Mouse (Mus musculus): ENCODE data around the gene Macc1. TPM values are rescaled to one million over a fixed set of nuclear protein-coding genes. Genes with fewer than 3 reads are reported as not detected.
"Not testable (repeated sequence)": the region's sequence is repeated elsewhere in the genome, so short reads cannot be mapped to it uniquely, and the experiment has no call there.

Gene Macc1
- polyA plus RNA-seq, 1 experiment from 2014 or later = 0.48 TPM

DNA sequence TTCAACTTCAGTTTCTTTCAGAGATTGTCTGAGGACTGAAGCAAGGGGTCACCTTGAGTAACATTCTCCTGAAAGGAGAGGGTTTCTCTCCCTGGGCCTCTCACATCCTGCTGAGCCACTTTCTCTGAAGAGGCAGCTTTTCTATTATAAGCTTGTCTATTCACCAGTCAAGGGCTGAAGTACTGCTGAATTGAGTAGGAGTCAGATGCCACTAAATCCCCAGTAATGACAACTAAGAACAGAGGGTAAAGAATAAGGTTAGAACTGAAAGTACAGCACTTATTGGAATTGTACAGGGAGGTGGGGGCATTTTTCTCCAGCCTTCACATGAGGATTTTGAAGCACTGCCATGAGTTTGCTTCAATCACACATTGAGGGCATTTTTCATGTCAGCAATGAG is 19.3 kb downstream of the Macc1 start:
- H3K27ac ChIP-seq = no peak overlapping the region
- no peak overlapping the region for H3K9ac ChIP-seq
- no peaks in the 10 kb centered on the region for H3K9me3 ChIP-seq (replicated peaks)
- H3K4me1 ChIP-seq = no peaks in the 10 kb centered on the region
- no peak overlapping the region for H3K4me2 ChIP-seq (replicated peaks)
- H3K4me3 ChIP-seq = no peak overlapping the region
- no peaks in the 10 kb centered on the region for H3K36me3 ChIP-seq
- no peak for ATAC-seq (ENCODE audit: low FRiP score)
- H3K27me3 ChIP-seq = no peaks in the 10 kb centered on the region

DNA sequence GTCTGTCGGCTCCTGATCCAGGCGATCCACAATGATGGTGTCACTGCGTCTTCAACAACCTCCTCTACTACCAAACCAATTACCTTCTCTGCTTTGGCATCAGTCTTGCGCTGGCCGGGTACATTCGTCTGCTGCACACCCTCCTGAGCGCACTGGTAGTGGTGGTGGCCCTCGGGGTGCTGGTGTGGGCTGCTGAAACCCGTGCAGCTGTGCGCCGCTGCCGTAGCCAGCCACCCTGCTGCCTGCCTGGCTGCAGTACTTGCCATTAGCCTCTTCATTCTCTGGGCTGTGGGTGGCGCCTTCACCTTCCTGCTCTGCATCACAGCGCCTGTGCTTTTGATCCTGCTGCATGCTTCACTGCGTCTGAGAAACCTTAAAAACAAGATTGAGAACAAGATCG is 38.5 kb downstream of the Macc1 start:
- H3K9ac ChIP-seq; H3K4me1 ChIP-seq; H3K36me3 ChIP-seq; H3K4me3 ChIP-seq; ATAC-seq (ENCODE audit: low FRiP score); H3K27ac ChIP-seq; H3K27me3 ChIP-seq; H3K9me3 ChIP-seq (replicated peaks): not testable (repeated sequence)
- H3K4me2 ChIP-seq (replicated peaks) = peak overlapping the region; percentile 26; the same call in 1 of the 2 replicates
- 36% methylated on average over 16 of the region's 16 CpGs for WGBS

DNA sequence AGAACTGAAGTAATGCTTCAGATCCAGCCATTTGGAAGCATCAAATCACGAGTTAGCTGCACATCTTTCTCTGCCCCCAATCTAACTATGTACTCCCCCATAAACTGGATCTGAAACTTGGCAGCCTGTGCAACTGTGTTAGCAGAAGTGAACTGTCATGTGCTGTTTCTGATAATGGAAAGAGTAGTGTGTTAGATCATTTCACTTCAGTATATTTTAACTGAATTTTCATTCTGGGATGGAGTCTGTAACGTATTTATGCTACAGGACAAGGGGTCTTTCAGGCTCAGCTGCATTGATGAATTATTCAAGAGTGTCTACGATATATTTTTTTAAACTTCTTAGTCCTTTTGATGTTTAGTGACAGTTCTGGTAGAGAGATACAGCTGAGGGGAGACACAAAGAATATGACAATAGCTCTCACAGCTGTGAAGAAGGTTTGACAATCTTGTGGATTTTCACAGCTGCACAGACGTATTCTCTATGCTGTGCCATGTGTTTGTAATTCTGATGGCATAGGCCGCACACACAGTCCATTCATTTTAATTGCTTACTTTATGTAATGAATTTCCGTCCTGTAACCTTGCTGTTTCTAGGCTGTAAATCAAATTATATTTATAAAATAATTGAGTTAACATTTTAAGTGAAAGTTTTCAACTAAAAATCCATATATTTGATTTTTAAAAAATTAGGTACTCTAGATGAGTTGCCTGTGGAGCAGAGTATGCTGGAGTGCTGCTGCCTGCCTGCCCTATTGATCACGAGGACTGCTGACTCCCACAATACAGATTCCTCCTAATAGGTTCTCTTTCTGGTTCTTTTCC is 43.6 kb downstream of the Macc1 start:
- Histone ChIP-seq H3K27me3 (no peaks in the 10 kb centered on the region), H3K36me3 (no peaks in the 10 kb centered on the region), H3K27ac (no peak overlapping the region), H3K4me2 (replicated peaks) (no peak overlapping the region), H3K4me1 (0 out of 2 replicates have a peak, but pooled peaks cover 7% of the 10 kb centered on the region), H3K4me3 (no peak overlapping the region), H3K9ac (no peak overlapping the region), H3K9me3 (replicated peaks) (no peaks in the 10 kb centered on the region)
- WGBS = 32% methylated on average over 7 of the region's 7 CpGs
- peak; percentile 78 for ATAC-seq (ENCODE audit: low FRiP score)

GRCm38 (mm10) chr12:119358242-119358515 is 44.1 kb downstream of the Macc1 start:
- Histone ChIP-seq H3K9ac (no peak overlapping the region), H3K9me3 (replicated peaks) (no peaks in the 10 kb centered on the region), H3K27ac (no peak overlapping the region), H3K4me2 (replicated peaks) (no peak overlapping the region), H3K4me3 (no peak overlapping the region), H3K4me1 (0 out of 2 replicates have a peak, but pooled peaks cover 7% of the 10 kb centered on the region), H3K27me3 (no peaks in the 10 kb centered on the region), H3K36me3 (no peaks in the 10 kb centered on the region)
- WGBS = 33% methylated on average over 1 of the region's 1 CpGs
- 0 out of 2 replicates have a peak, but pooled peaks have one; percentile 30 for ATAC-seq (ENCODE audit: low FRiP score)

- Histone ChIP-seq H3K27ac (no peak overlapping the region), H3K9me3 (replicated peaks) (no peaks in the 10 kb centered on the region), H3K27me3 (no peaks in the 10 kb centered on the region), H3K36me3 (no peaks in the 10 kb centered on the region), H3K4me3 (no peak overlapping the region), H3K4me1 (no peaks in the 10 kb centered on the region), H3K9ac (no peak overlapping the region), H3K4me2 (replicated peaks) (no peak overlapping the region)
- 62% methylated on average over 1 of the region's 1 CpGs for WGBS
- ATAC-seq (ENCODE audit: low FRiP score) = no peak
Observed at GRCm38 (mm10) chr12:119365041-119365440, 51.0 kb downstream of the Macc1 start.

- no peaks in the 10 kb centered on the region for H3K9me3 ChIP-seq (replicated peaks)
- H3K36me3 ChIP-seq = no peaks in the 10 kb centered on the region
- whole genome bisulfite sequencing = 82% methylated on average over 4 of the region's 4 CpGs
- no peaks in the 10 kb centered on the region for H3K27me3 ChIP-seq
- ATAC-seq (ENCODE audit: low FRiP score) = no peak
- H3K9ac ChIP-seq = no peak overlapping the region
- no peaks in the 10 kb centered on the region for H3K4me1 ChIP-seq
- no peak overlapping the region for H3K27ac ChIP-seq
- no peak overlapping the region for H3K4me2 ChIP-seq (replicated peaks)
- no peak overlapping the region for H3K4me3 ChIP-seq
Observed at GRCm38 (mm10) chr12:119369832-119370231, 55.8 kb downstream of the Macc1 start.

DNA sequence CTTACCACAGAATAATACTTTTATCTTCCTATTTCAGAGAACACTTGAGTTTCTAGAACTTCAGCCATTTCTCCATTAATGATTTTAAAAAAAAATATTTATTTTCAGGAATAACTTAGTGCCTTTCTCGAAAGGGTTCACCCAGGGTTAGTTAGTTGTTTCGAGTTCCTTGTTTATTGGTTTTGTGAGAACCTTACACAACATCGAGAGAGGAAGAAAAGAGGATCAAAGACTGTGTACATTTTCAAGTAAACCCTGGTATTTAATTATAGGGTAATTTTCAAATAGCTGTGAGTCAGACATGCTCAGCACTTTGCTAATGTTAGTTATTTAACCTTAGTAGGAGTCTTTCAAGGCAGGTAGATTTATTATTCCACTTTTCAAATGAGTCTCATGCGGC is 58.3 kb downstream of the Macc1 start:
- WGBS = 88% methylated on average over 4 of the region's 4 CpGs
- no peak overlapping the region for H3K4me3 ChIP-seq
- no peaks in the 10 kb centered on the region for H3K4me1 ChIP-seq
- H3K9ac ChIP-seq = no peak overlapping the region
- no peak overlapping the region for H3K4me2 ChIP-seq (replicated peaks)
- H3K27me3 ChIP-seq = no peaks in the 10 kb centered on the region
- H3K36me3 ChIP-seq = no peaks in the 10 kb centered on the region
- ATAC-seq (ENCODE audit: low FRiP score) = no peak
- H3K9me3 ChIP-seq (replicated peaks) = no peaks in the 10 kb centered on the region
- no peak overlapping the region for H3K27ac ChIP-seq

DNA sequence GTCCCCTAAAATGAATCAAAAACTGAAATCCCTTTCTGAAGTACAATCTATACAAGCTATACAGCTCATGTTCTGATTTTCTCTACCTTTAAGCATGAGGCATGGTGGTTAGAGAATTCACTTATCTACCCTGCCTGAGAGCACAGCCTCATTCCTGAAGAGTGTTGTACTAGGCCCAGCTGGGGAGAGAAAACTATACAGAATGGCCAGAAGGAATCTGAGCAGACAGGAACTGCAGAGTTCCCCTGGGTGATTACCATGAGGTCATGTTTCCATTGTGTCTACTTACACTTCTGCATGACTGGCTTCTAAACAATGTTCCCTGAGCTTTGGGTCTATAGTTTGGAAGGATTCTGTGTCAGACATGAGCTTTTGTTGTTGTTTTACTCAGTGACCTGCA is 62.8 kb downstream of the Macc1 start:
- Histone ChIP-seq H3K27ac (no peak overlapping the region), H3K27me3 (no peaks in the 10 kb centered on the region), H3K36me3 (no peaks in the 10 kb centered on the region), H3K4me3 (no peak overlapping the region), H3K9me3 (replicated peaks) (no peaks in the 10 kb centered on the region), H3K4me2 (replicated peaks) (no peak overlapping the region), H3K9ac (no peak overlapping the region), H3K4me1 (no peaks in the 10 kb centered on the region)
- no peak; the same call in 1 of the 2 replicates for ATAC-seq (ENCODE audit: low FRiP score)

- no peak overlapping the region for H3K27ac ChIP-seq
- no peak for ATAC-seq (ENCODE audit: low FRiP score)
- H3K4me1 ChIP-seq = no peaks in the 10 kb centered on the region
- H3K27me3 ChIP-seq = no peaks in the 10 kb centered on the region
- no peak overlapping the region for H3K9ac ChIP-seq
- 76% methylated on average over 1 of the region's 1 CpGs for WGBS
- H3K9me3 ChIP-seq (replicated peaks) = no peaks in the 10 kb centered on the region
- no peak overlapping the region for H3K4me2 ChIP-seq (replicated peaks)
- no peaks in the 10 kb centered on the region for H3K36me3 ChIP-seq
- no peak overlapping the region for H3K4me3 ChIP-seq
Observed at GRCm38 (mm10) chr12:119381839-119382238, 67.8 kb downstream of the Macc1 start.

DNA sequence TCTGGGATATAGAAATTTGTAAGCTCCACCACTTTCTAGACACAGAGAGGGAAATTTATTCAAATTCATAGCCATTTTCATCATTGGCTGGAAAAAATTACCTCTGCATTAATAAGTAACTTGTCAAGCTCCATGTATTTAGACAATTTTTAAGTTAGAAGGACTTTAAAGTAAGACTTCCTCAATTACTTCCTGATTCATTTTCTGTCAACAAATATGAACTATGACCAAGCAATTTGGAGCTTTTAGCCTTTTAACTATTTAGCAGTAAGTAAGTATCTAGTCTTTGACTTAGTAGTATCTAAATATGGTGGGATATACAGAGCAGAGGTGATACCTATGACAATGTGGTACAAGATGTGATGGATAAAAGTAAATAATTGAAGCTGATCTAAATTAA is 72.2 kb downstream of the Macc1 start:
- Histone ChIP-seq H3K4me2 (replicated peaks) (no peak overlapping the region), H3K27me3 (no peaks in the 10 kb centered on the region), H3K27ac (no peak overlapping the region), H3K9me3 (replicated peaks) (no peaks in the 10 kb centered on the region), H3K4me3 (no peak overlapping the region), H3K36me3 (no peaks in the 10 kb centered on the region), H3K9ac (no peak overlapping the region), H3K4me1 (no peaks in the 10 kb centered on the region)
- no peak for ATAC-seq (ENCODE audit: low FRiP score)

- H3K9me3 ChIP-seq (replicated peaks) = no peaks in the 10 kb centered on the region
- H3K4me1 ChIP-seq = no peaks in the 10 kb centered on the region
- no peak overlapping the region for H3K9ac ChIP-seq
- no peak for ATAC-seq (ENCODE audit: low FRiP score)
- no peak overlapping the region for H3K27ac ChIP-seq
- H3K4me2 ChIP-seq (replicated peaks) = no peak overlapping the region
- H3K27me3 ChIP-seq = no peaks in the 10 kb centered on the region
- no peak overlapping the region for H3K4me3 ChIP-seq
- no peaks in the 10 kb centered on the region for H3K36me3 ChIP-seq
- 76% methylated on average over 2 of the region's 2 CpGs for WGBS
Observed at GRCm38 (mm10) chr12:119386650-119387049, 72.6 kb downstream of the Macc1 start.

DNA sequence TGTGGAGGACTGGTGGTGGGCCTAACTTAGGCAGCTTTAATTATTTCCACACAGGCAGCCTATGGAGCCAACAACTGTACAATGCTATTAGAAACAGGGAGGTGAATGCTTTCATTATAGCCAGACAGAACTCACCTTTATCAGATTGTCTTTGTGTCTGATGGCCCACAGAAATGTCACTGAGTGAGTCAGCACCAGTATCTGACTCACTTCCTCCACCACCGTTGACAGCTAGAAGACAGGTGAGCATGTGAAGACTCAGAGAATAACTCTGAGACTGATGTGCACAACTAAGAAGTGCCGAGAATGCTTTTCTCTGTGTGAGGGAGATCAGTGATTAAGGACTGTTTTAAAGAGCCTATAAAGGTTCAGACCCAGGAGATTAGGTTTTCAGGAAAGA is 73.9 kb downstream of the Macc1 start:
- 88% methylated on average over 2 of the region's 2 CpGs for WGBS
- Histone ChIP-seq H3K9me3 (replicated peaks) (no peaks in the 10 kb centered on the region), H3K27me3 (no peaks in the 10 kb centered on the region), H3K9ac (no peak overlapping the region), H3K4me1 (no peaks in the 10 kb centered on the region), H3K4me3 (no peak overlapping the region), H3K4me2 (replicated peaks) (no peak overlapping the region), H3K36me3 (no peaks in the 10 kb centered on the region), H3K27ac (no peak overlapping the region)
- ATAC-seq (ENCODE audit: low FRiP score) = no peak

- WGBS = 67% methylated on average over 3 of the region's 3 CpGs
- Histone ChIP-seq H3K36me3 (no peaks in the 10 kb centered on the region), H3K9ac (no peak overlapping the region), H3K4me2 (replicated peaks) (no peak overlapping the region), H3K27ac (no peak overlapping the region), H3K9me3 (replicated peaks) (no peaks in the 10 kb centered on the region), H3K4me3 (no peak overlapping the region), H3K27me3 (no peaks in the 10 kb centered on the region), H3K4me1 (no peaks in the 10 kb centered on the region)
- no peak for ATAC-seq (ENCODE audit: low FRiP score)
Observed at GRCm38 (mm10) chr12:119390192-119390684, 76.2 kb downstream of the Macc1 start.
